Mouse (Mus musculus): Measurements from ENCODE around the gene Alox15. TPM values are rescaled to one million over a fixed set of nuclear protein-coding genes. Genes with fewer than 3 reads are reported as not detected.

Gene Alox15
- polyA plus RNA-seq, 1 experiment from 2014 or later, result 0.11 TPM

GRCm38 (mm10) chr11:70322528-70322927, 29.3 kb downstream of the Alox15 start, which contains the start of gene Alox12e:
Alox12e (minus strand) TSS chr11:70322628.
- Histone ChIP-seq H3K27me3 (ENCODE audit: control insufficient read depth, insufficient read depth, low read length) (peaks cover 27% of the 10 kb centered on the region), H3K4me2 (replicated peaks) (no peak within 1 kb of the TSS; the same call in 1 of the 2 replicates), H3K4me3 (replicated peaks; ENCODE audit: low read length) (no peak within 1 kb of the TSS; the same call in 1 of the 2 replicates), H3K36me3 (replicated peaks; ENCODE audit: control insufficient read depth, insufficient read depth) (no peaks in the 10 kb centered on the region), H3K27ac (no peak within 1 kb of the TSS), H3K4me1 (replicated peaks; ENCODE audit: control insufficient read depth, insufficient read depth, low read length) (no peaks in the 10 kb centered on the region), H3K9me3 (ENCODE audit: control insufficient read depth, low read length) (no peaks in the 10 kb centered on the region), H3K9ac (no peak within 1 kb of the TSS; the same call in 1 of the 2 replicates)
- 33% methylated on average over 7 of the region's 7 CpGs for WGBS
- no peak for DNase-seq (ENCODE audit: low spot score)
- ATAC-seq (ENCODE audit: low FRiP score), result no peak

- no peak overlapping the region; the same call in 1 of the 2 replicates for H3K9ac ChIP-seq
- DNase-seq (ENCODE audit: low spot score), result peak; percentile 31
- H3K4me2 ChIP-seq (replicated peaks), result no peak overlapping the region; the same call in 1 of the 2 replicates
- H3K27me3 ChIP-seq (ENCODE audit: control insufficient read depth, insufficient read depth, low read length), result peaks cover 27% of the 10 kb centered on the region
- H3K4me3 ChIP-seq (replicated peaks; ENCODE audit: low read length), result no peak overlapping the region; the same call in 1 of the 2 replicates
- H3K4me1 ChIP-seq (replicated peaks; ENCODE audit: control insufficient read depth, insufficient read depth, low read length), result no peaks in the 10 kb centered on the region
- ATAC-seq (ENCODE audit: low FRiP score), result no peak
- no peaks in the 10 kb centered on the region for H3K9me3 ChIP-seq (ENCODE audit: control insufficient read depth, low read length)
- no peaks in the 10 kb centered on the region for H3K36me3 ChIP-seq (replicated peaks; ENCODE audit: control insufficient read depth, insufficient read depth)
- no peak overlapping the region for H3K27ac ChIP-seq
- WGBS, result 2% methylated on average over 15 of the region's 15 CpGs
Observed at GRCm38 (mm10) chr11:70321664-70322063, 30.2 kb downstream of the Alox15 start.

- Histone ChIP-seq H3K27me3 (ENCODE audit: control insufficient read depth, insufficient read depth, low read length) (peaks cover 27% of the 10 kb centered on the region), H3K4me1 (replicated peaks; ENCODE audit: control insufficient read depth, insufficient read depth, low read length) (no peaks in the 10 kb centered on the region), H3K27ac (no peak overlapping the region), H3K4me3 (replicated peaks; ENCODE audit: low read length) (no peak overlapping the region), H3K36me3 (replicated peaks; ENCODE audit: control insufficient read depth, insufficient read depth) (no peaks in the 10 kb centered on the region), H3K4me2 (replicated peaks) (no peak overlapping the region), H3K9ac (no peak overlapping the region), H3K9me3 (ENCODE audit: control insufficient read depth, low read length) (no peaks in the 10 kb centered on the region)
- DNase-seq (ENCODE audit: low spot score), result no peak
- 82% methylated on average over 12 of the region's 12 CpGs for WGBS
- ATAC-seq (ENCODE audit: low FRiP score), result no peak
Observed at GRCm38 (mm10) chr11:70319614-70320013, 32.2 kb downstream of the Alox15 start.

- no peak for ATAC-seq (ENCODE audit: low FRiP score)
- Histone ChIP-seq H3K9ac (no peak overlapping the region), H3K9me3 (ENCODE audit: control insufficient read depth, low read length) (no peaks in the 10 kb centered on the region), H3K36me3 (replicated peaks; ENCODE audit: control insufficient read depth, insufficient read depth) (no peaks in the 10 kb centered on the region), H3K27me3 (ENCODE audit: control insufficient read depth, insufficient read depth, low read length) (peaks cover 4% of the 10 kb centered on the region; the same call in 1 of the 2 replicates), H3K27ac (no peak overlapping the region), H3K4me1 (replicated peaks; ENCODE audit: control insufficient read depth, insufficient read depth, low read length) (no peaks in the 10 kb centered on the region), H3K4me2 (replicated peaks) (no peak overlapping the region), H3K4me3 (replicated peaks; ENCODE audit: low read length) (no peak overlapping the region)
- no peak for DNase-seq (ENCODE audit: low spot score)
- WGBS, result 41% methylated on average over 7 of the region's 7 CpGs
Observed at GRCm38 (mm10) chr11:70313833-70314232, 38.0 kb downstream of the Alox15 start.

- H3K9me3 ChIP-seq (ENCODE audit: control insufficient read depth, low read length), result no peaks in the 10 kb centered on the region
- ATAC-seq (ENCODE audit: low FRiP score), result no peak
- 30% methylated on average over 9 of the region's 9 CpGs for WGBS
- 0 out of 2 replicates have a peak, but pooled peaks cover 4% of the 10 kb centered on the region for H3K27me3 ChIP-seq (ENCODE audit: control insufficient read depth, insufficient read depth, low read length)
- no peak overlapping the region for H3K4me2 ChIP-seq (replicated peaks)
- no peak overlapping the region for H3K9ac ChIP-seq
- peak; percentile 66 for DNase-seq (ENCODE audit: low spot score)
- H3K36me3 ChIP-seq (replicated peaks; ENCODE audit: control insufficient read depth, insufficient read depth), result no peaks in the 10 kb centered on the region
- no peak overlapping the region for H3K27ac ChIP-seq
- H3K4me1 ChIP-seq (replicated peaks; ENCODE audit: control insufficient read depth, insufficient read depth, low read length), result no peaks in the 10 kb centered on the region
- H3K4me3 ChIP-seq (replicated peaks; ENCODE audit: low read length), result no peak overlapping the region
Observed at GRCm38 (mm10) chr11:70309341-70309740, 42.5 kb downstream of the Alox15 start.

- H3K4me3 ChIP-seq (replicated peaks; ENCODE audit: low read length), result no peak overlapping the region
- 84% methylated on average over 2 of the region's 2 CpGs for WGBS
Observed at GRCm38 (mm10) chr11:70308296-70308695, 43.5 kb downstream of the Alox15 start.

GRCm38 (mm10) chr11:70306159-70306558, 45.7 kb downstream of the Alox15 start:
- 71% methylated on average over 7 of the region's 7 CpGs for WGBS
- no peak overlapping the region for H3K9ac ChIP-seq
- ATAC-seq (ENCODE audit: low FRiP score), result no peak

More at GRCm38 (mm10) chr11:70308296-70308695, 43.5 kb downstream of the Alox15 start:
- ATAC-seq (ENCODE audit: low FRiP score) (no peak), DNase-seq (ENCODE audit: low spot score) (no peak)
- no peaks in the 10 kb centered on the region for H3K36me3 ChIP-seq (replicated peaks; ENCODE audit: control insufficient read depth, insufficient read depth)
- no peak overlapping the region for H3K27ac ChIP-seq
- H3K9me3 ChIP-seq (ENCODE audit: control insufficient read depth, low read length), result no peaks in the 10 kb centered on the region
- H3K4me1 ChIP-seq (replicated peaks; ENCODE audit: control insufficient read depth, insufficient read depth, low read length), result no peaks in the 10 kb centered on the region
- no peak overlapping the region for H3K4me2 ChIP-seq (replicated peaks)
- H3K9ac ChIP-seq, result no peak overlapping the region
- H3K27me3 ChIP-seq (ENCODE audit: control insufficient read depth, insufficient read depth, low read length), result 0 out of 2 replicates have a peak, but pooled peaks cover 4% of the 10 kb centered on the region

GRCm38 (mm10) chr11:70302293-70302692, 49.5 kb downstream of the Alox15 start:
- H3K4me2 ChIP-seq (replicated peaks), result no peak overlapping the region
- H3K9ac ChIP-seq, result no peak overlapping the region
- ATAC-seq (ENCODE audit: low FRiP score) (no peak), DNase-seq (ENCODE audit: low spot score) (no peak)
- H3K27ac ChIP-seq, result no peak overlapping the region
- H3K9me3 ChIP-seq (ENCODE audit: control insufficient read depth, low read length), result no peaks in the 10 kb centered on the region
- H3K36me3 ChIP-seq (replicated peaks; ENCODE audit: control insufficient read depth, insufficient read depth), result no peaks in the 10 kb centered on the region
- H3K4me3 ChIP-seq (replicated peaks; ENCODE audit: low read length), result no peak overlapping the region
- H3K27me3 ChIP-seq (ENCODE audit: control insufficient read depth, insufficient read depth, low read length), result no peaks in the 10 kb centered on the region
- H3K4me1 ChIP-seq (replicated peaks; ENCODE audit: control insufficient read depth, insufficient read depth, low read length), result no peaks in the 10 kb centered on the region
- 86% methylated on average over 4 of the region's 4 CpGs for WGBS

More at GRCm38 (mm10) chr11:70306159-70306558, 45.7 kb downstream of the Alox15 start:
- no peak overlapping the region for H3K27ac ChIP-seq
- no peaks in the 10 kb centered on the region for H3K36me3 ChIP-seq (replicated peaks; ENCODE audit: control insufficient read depth, insufficient read depth)
- no peak for DNase-seq (ENCODE audit: low spot score)
- no peaks in the 10 kb centered on the region for H3K4me1 ChIP-seq (replicated peaks; ENCODE audit: control insufficient read depth, insufficient read depth, low read length)
- H3K4me3 ChIP-seq (replicated peaks; ENCODE audit: low read length), result no peak overlapping the region
- no peak overlapping the region for H3K4me2 ChIP-seq (replicated peaks)
- H3K9me3 ChIP-seq (ENCODE audit: control insufficient read depth, low read length), result no peaks in the 10 kb centered on the region
- 0 out of 2 replicates have a peak, but pooled peaks cover 4% of the 10 kb centered on the region for H3K27me3 ChIP-seq (ENCODE audit: control insufficient read depth, insufficient read depth, low read length)

- Histone ChIP-seq H3K9ac (no peak overlapping the region), H3K36me3 (replicated peaks; ENCODE audit: control insufficient read depth, insufficient read depth) (no peaks in the 10 kb centered on the region), H3K27ac (no peak overlapping the region), H3K4me3 (replicated peaks; ENCODE audit: low read length) (no peak overlapping the region), H3K4me2 (replicated peaks) (no peak overlapping the region), H3K4me1 (replicated peaks; ENCODE audit: control insufficient read depth, insufficient read depth, low read length) (no peaks in the 10 kb centered on the region), H3K9me3 (ENCODE audit: control insufficient read depth, low read length) (no peaks in the 10 kb centered on the region), H3K27me3 (ENCODE audit: control insufficient read depth, insufficient read depth, low read length) (no peaks in the 10 kb centered on the region)
- ATAC-seq (ENCODE audit: low FRiP score) (no peak), DNase-seq (ENCODE audit: low spot score) (no peak)
- 71% methylated on average over 12 of the region's 12 CpGs for WGBS
Observed at GRCm38 (mm10) chr11:70297836-70298454, 53.9 kb downstream of the Alox15 start.
